Mouse (Mus musculus): ENCODE data around the gene Gm47841. TPM values are rescaled to one million over a fixed set of nuclear protein-coding genes. Genes with fewer than 3 reads are reported as not detected.

The Gm47841 gene
- polyA plus RNA-seq, 1 experiment from 2014 or later = 0.08 TPM

GRCm38 (mm10) chr15:101082236-101082635, 35.0 kb upstream of the Gm47841 start:
- DNase-seq (ENCODE audit: low read depth, low spot score) (no peak), ATAC-seq (no peak)
- H3K27me3 ChIP-seq = no peaks in the 10 kb centered on the region
- ChIA-PET POLR2A (no interaction called here), CTCF (no interaction called here)
- TF ChIP-seq CTCF (IDR thresholded peaks at IDR 0.05) = no peak
- in situ Hi-C loops (cut with MboI; ENCODE audit: low pct_unique_long_range_greater_than_20kb) = no loop called here

- no peak for DNase-seq (ENCODE audit: low read depth, low spot score)
- POLR2A ChIA-PET = no interaction called here
- no peaks in the 10 kb centered on the region for H3K27me3 ChIP-seq
These were observed 33.9 kb upstream of the Gm47841 start for GRCm38 (mm10) chr15:101081035-101081548.

GRCm38 (mm10) chr15:101080031-101080520, 32.9 kb upstream of the Gm47841 start:
- no peaks in the 10 kb centered on the region for H3K27me3 ChIP-seq
- in situ Hi-C loops (cut with MboI; ENCODE audit: low pct_unique_long_range_greater_than_20kb) = no loop called here
- DNase-seq (ENCODE audit: low read depth, low spot score) = no peak
- ChIA-PET CTCF (no interaction called here), POLR2A (interaction anchor here (0.6 kb wide), 1 partner anchor 12 kb away, joined by 3 read pairs; no protein-coding TSS in a partner anchor)
- no peak for ATAC-seq
- no peak for TF ChIP-seq CTCF (IDR thresholded peaks at IDR 0.05)

More at GRCm38 (mm10) chr15:101081035-101081548, 33.9 kb upstream of the Gm47841 start:
- no peak for TF ChIP-seq CTCF (IDR thresholded peaks at IDR 0.05)
- no peak for ATAC-seq
- in situ Hi-C loops (cut with MboI; ENCODE audit: low pct_unique_long_range_greater_than_20kb) = no loop called here
- CTCF ChIA-PET = no interaction called here

- no peaks in the 10 kb centered on the region for H3K27me3 ChIP-seq
- TF ChIP-seq CTCF (IDR thresholded peaks at IDR 0.05) = no peak
- POLR2A ChIA-PET = interaction anchor here (0.7 to 1.3 kb wide), 3 partner anchors 18 to 574 kb away, joined by 3 to 4 read pairs (median 3); no protein-coding TSS in a partner anchor
- DNase-seq (ENCODE audit: low read depth, low spot score) (no peak), ATAC-seq (peak; percentile 81)
- in situ Hi-C loops (cut with MboI; ENCODE audit: low pct_unique_long_range_greater_than_20kb) = no loop called here
- CTCF ChIA-PET = interaction anchor here (0.9 kb wide), 1 partner anchor 12 kb away, joined by 3 read pairs; no protein-coding TSS in a partner anchor
These were observed 31.5 kb upstream of the Gm47841 start for GRCm38 (mm10) chr15:101078731-101079156.

- no peaks in the 10 kb centered on the region for H3K27me3 ChIP-seq
- no peak for TF ChIP-seq CTCF (IDR thresholded peaks at IDR 0.05)
- DNase-seq (ENCODE audit: low read depth, low spot score) = no peak
- ChIA-PET CTCF (interaction anchor here (0.9 kb wide), 1 partner anchor 12 kb away, joined by 3 read pairs; no protein-coding TSS in a partner anchor), POLR2A (interaction anchor here (1.0 to 1.3 kb wide), 3 partner anchors 9 to 62 kb away, joined by 3 to 4 read pairs (median 3); no protein-coding TSS in a partner anchor)
- in situ Hi-C loops (cut with MboI; ENCODE audit: low pct_unique_long_range_greater_than_20kb) = no loop called here
- peak; percentile 4 for ATAC-seq
These were observed 30.9 kb upstream of the Gm47841 start, which contains the start of gene Fignl2 for GRCm38 (mm10) chr15:101077813-101078730. Fignl2 (minus strand) TSS chr15:101078567.

GRCm38 (mm10) chr15:101077001-101077812, 30.0 kb upstream of the Gm47841 start:
- no peak for TF ChIP-seq CTCF (IDR thresholded peaks at IDR 0.05)
- ChIA-PET CTCF (interaction anchor here (0.7 kb wide), 1 partner anchor 35 kb away, joined by 3 read pairs; no protein-coding TSS in a partner anchor), POLR2A (interaction anchor here (0.6 to 1.0 kb wide), 2 partner anchors 8 to 25 kb away, joined by 3 to 4 read pairs; no protein-coding TSS in a partner anchor)
- in situ Hi-C loops (cut with MboI; ENCODE audit: low pct_unique_long_range_greater_than_20kb) = no loop called here
- no peaks in the 10 kb centered on the region for H3K27me3 ChIP-seq
- ATAC-seq (no peak), DNase-seq (ENCODE audit: low read depth, low spot score) (no peak)

GRCm38 (mm10) chr15:101076071-101077000, 29.1 kb upstream of the Gm47841 start:
- no peak for TF ChIP-seq CTCF (IDR thresholded peaks at IDR 0.05)
- in situ Hi-C loops (cut with MboI; ENCODE audit: low pct_unique_long_range_greater_than_20kb) = no loop called here
- no peaks in the 10 kb centered on the region for H3K27me3 ChIP-seq
- DNase-seq (ENCODE audit: low read depth, low spot score) = no peak
- ChIA-PET POLR2A (interaction anchor here (0.6 to 1.3 kb wide), 2 partner anchors 24 to 67 kb away, joined by 4 read pairs; no protein-coding TSS in a partner anchor), CTCF (interaction anchor here (1.4 kb wide), 1 partner anchor 34 kb away, joined by 4 read pairs; no protein-coding TSS in a partner anchor)
- ATAC-seq = no peak

- POLR2A ChIA-PET = interaction anchor here (0.7 to 1.3 kb wide), 2 partner anchors 68 to 163 kb away, joined by 3 to 4 read pairs; no protein-coding TSS in a partner anchor
These were observed 28.5 kb upstream of the Gm47841 start for GRCm38 (mm10) chr15:101075656-101076055.

GRCm38 (mm10) chr15:101075150-101075549, 28.0 kb upstream of the Gm47841 start:
- ChIA-PET CTCF (interaction anchor here (1.4 kb wide), 3 partner anchors 9 to 32 kb away, joined by 4 read pairs; no protein-coding TSS in a partner anchor), POLR2A (interaction anchor here (0.7 to 1.3 kb wide), 2 partner anchors 68 to 164 kb away, joined by 3 to 4 read pairs; no protein-coding TSS in a partner anchor)
- in situ Hi-C loops (cut with MboI; ENCODE audit: low pct_unique_long_range_greater_than_20kb) = no loop called here
- no peaks in the 10 kb centered on the region for H3K27me3 ChIP-seq
- TF ChIP-seq CTCF (IDR thresholded peaks at IDR 0.05) = no peak
- DNase-seq (ENCODE audit: low read depth, low spot score) (no peak), ATAC-seq (no peak)

More at GRCm38 (mm10) chr15:101075656-101076055, 28.5 kb upstream of the Gm47841 start:
- TF ChIP-seq CTCF (IDR thresholded peaks at IDR 0.05) = no peak
- in situ Hi-C loops (cut with MboI; ENCODE audit: low pct_unique_long_range_greater_than_20kb) = no loop called here
- ATAC-seq (no peak), DNase-seq (ENCODE audit: low read depth, low spot score) (no peak)
- H3K27me3 ChIP-seq = no peaks in the 10 kb centered on the region
- CTCF ChIA-PET = interaction anchor here (1.4 kb wide), 3 partner anchors 10 to 33 kb away, joined by 4 read pairs; no protein-coding TSS in a partner anchor
